Mouse (Mus musculus) liver, adult 2 months (tissue): Measurements from ENCODE around the gene Tef. TPM values are rescaled to one million over a fixed set of nuclear protein-coding genes. Genes with fewer than 3 reads are reported as not detected.
A peak's percentile ranks its signal among the peaks of the same experiment; 100 is the strongest.

Experiments used
- DNase-seq: peaks from one replicate; pipeline ENCODE4 v3.0.0-alpha.2; 2011; ENCODE audit warnings: low read depth, low spot score; ENCODE audit errors: extremely low read depth
- H3K27ac ChIP-seq: fragments of 200-500 bp; replicated peaks from 2 replicates; pipeline ENCODE4 v1.5.1; 2012; ENCODE audit warnings: low read depth, mild to moderate bottlenecking, control low read depth, inconsistent platforms, low read length; ENCODE audit not compliant: insufficient read depth
- H3K27me3 ChIP-seq: fragments of 200-500 bp; 2 replicates; pipeline ENCODE4 v1.6.1; 2012; ENCODE audit warnings: mild to moderate bottlenecking, moderate library complexity, low read length, inconsistent platforms; ENCODE audit not compliant: control insufficient read depth, insufficient read depth
- H3K36me3 ChIP-seq: fragments of 200-500 bp; 2 replicates; pipeline ENCODE4 v1.6.1; 2012; ENCODE audit warnings: low read length, inconsistent platforms; ENCODE audit not compliant: control insufficient read depth, insufficient read depth
- H3K4me1 ChIP-seq: fragments of 200-500 bp; 2 replicates; pipeline ENCODE4 v1.6.1; 2011; ENCODE audit warnings: low read length; ENCODE audit not compliant: control insufficient read depth, insufficient read depth
- H3K4me3 ChIP-seq: fragments of 200-500 bp; 2 replicates; pipeline ENCODE4 v1.5.1; 2011; ENCODE audit warnings: low read depth, mild to moderate bottlenecking, control low read depth, low read length, moderate library complexity; ENCODE audit not compliant: insufficient read depth
- H3K79me2 ChIP-seq: fragments of 200-500 bp; 2 replicates; pipeline ENCODE4 v1.6.1; 2012; ENCODE audit warnings: inconsistent platforms, mild to moderate bottlenecking, low read length, moderate library complexity; ENCODE audit not compliant: control insufficient read depth, insufficient read depth
- H3K9ac ChIP-seq: fragments of 200-500 bp; 2 replicates; pipeline ENCODE4 v1.6.1; 2012; ENCODE audit warnings: low read depth, mild to moderate bottlenecking, control low read depth, inconsistent platforms, low read length
- CTCF ChIP-seq: fragments of 200-500 bp; IDR thresholded peaks from 2 replicates; pipeline ENCODE4 v1.5.1; 2011; ENCODE audit warnings: low read depth, low read length, control low read depth
- POLR2A ChIP-seq: fragments of 200-500 bp; IDR thresholded peaks from 2 replicates; pipeline ENCODE4 v1.6.1; 2011; ENCODE audit warnings: low read length, control low read depth; ENCODE audit not compliant: insufficient read depth; ENCODE audit errors: extremely low read depth
- WGBS: fragments of 180-500 bp; shearing (Covaris S2); methylation state at CpG from one replicate; pipeline ENCODE4 v1.1.7; 2018; 5-methylcytosine and 5-hydroxymethylcytosine counted together
- polyA plus RNA-seq: library from polyadenylated mRNA; depleted of rRNA; stranded (reverse); fragments of >200 nt; gene quantifications from 2 replicates; pipeline ENCODE4 v1.2.3, GENCODE M21; 2012
- total RNA-seq: library from RNA; depleted of rRNA; stranded (reverse); fragments of >200 nt; gene quantifications from 2 replicates; pipeline ENCODE4 v1.2.3, GENCODE M21; 2014

Gene Tef
- total and polyA plus RNA-seq, 2 experiments, result 34.6 to 156 TPM

GRCm38 (mm10) chr15:81811599-81811996, 9.4 kb downstream of the Tef start:
- peak overlapping the region; percentile 63 for H3K4me3 ChIP-seq
- peaks cover 30% of the 10 kb centered on the region for H3K4me1 ChIP-seq
- peaks cover 15% of the 10 kb centered on the region for H3K36me3 ChIP-seq
- H3K27me3 ChIP-seq, result no peaks in the 10 kb centered on the region
- H3K27ac ChIP-seq, result peak overlapping the region; percentile 94
- TF ChIP-seq CTCF, result no peak
- peak; percentile 66; the same call in 1 of the 2 replicates for TF ChIP-seq POLR2A
- H3K9ac ChIP-seq, result peak overlapping the region; percentile 93
- peak; percentile 74 for DNase-seq
- peaks cover 9% of the 10 kb centered on the region; the same call in 1 of the 2 replicates for H3K79me2 ChIP-seq
- 2% methylated on average over 26 of the region's 26 CpGs for WGBS

- no peaks in the 10 kb centered on the region for H3K27me3 ChIP-seq
- 9% methylated on average over 3 of the region's 3 CpGs for WGBS
- peak overlapping the region; percentile 63 for H3K4me3 ChIP-seq
- H3K79me2 ChIP-seq, result peaks cover 9% of the 10 kb centered on the region; the same call in 1 of the 2 replicates
- peak overlapping the region; percentile 93 for H3K9ac ChIP-seq
- peak; percentile 50 for DNase-seq
- peaks cover 22% of the 10 kb centered on the region for H3K36me3 ChIP-seq
- peak overlapping the region; percentile 94 for H3K27ac ChIP-seq
- peaks cover 24% of the 10 kb centered on the region for H3K4me1 ChIP-seq
- TF ChIP-seq CTCF, result no peak; the same call in 1 of the 2 replicates
- no peak for TF ChIP-seq POLR2A
Measured at GRCm38 (mm10) chr15:81812287-81812686, 10.1 kb downstream of the Tef start.

- peak; percentile 57 for DNase-seq
- no peaks in the 10 kb centered on the region for H3K27me3 ChIP-seq
- peaks cover 27% of the 10 kb centered on the region for H3K36me3 ChIP-seq
- H3K79me2 ChIP-seq, result peaks cover 9% of the 10 kb centered on the region; the same call in 1 of the 2 replicates
- peak overlapping the region; percentile 93 for H3K9ac ChIP-seq
- peaks cover 21% of the 10 kb centered on the region for H3K4me1 ChIP-seq
- TF ChIP-seq CTCF (no peak), POLR2A (no peak)
- peak overlapping the region; percentile 94 for H3K27ac ChIP-seq
- peak overlapping the region; percentile 63; the same call in 1 of the 2 replicates for H3K4me3 ChIP-seq
- WGBS, result 23% methylated on average over 7 of the region's 7 CpGs
Measured at GRCm38 (mm10) chr15:81812696-81813631, 10.7 kb downstream of the Tef start.

GRCm38 (mm10) chr15:81813986-81814705, 11.9 kb downstream of the Tef start:
- Histone ChIP-seq H3K4me1 (peaks cover 17% of the 10 kb centered on the region), H3K36me3 (peaks cover 36% of the 10 kb centered on the region), H3K4me3 (no peak overlapping the region), H3K27me3 (no peaks in the 10 kb centered on the region), H3K9ac (no peak overlapping the region; the same call in 1 of the 2 replicates), H3K27ac (no peak overlapping the region), H3K79me2 (peaks cover 9% of the 10 kb centered on the region; the same call in 1 of the 2 replicates)
- peak; percentile 55 for DNase-seq
- TF ChIP-seq POLR2A (no peak), CTCF (no peak)
- WGBS, result 45% methylated on average over 5 of the region's 5 CpGs

GRCm38 (mm10) chr15:81814716-81815370, 12.6 kb downstream of the Tef start:
- WGBS, result 57% methylated on average over 12 of the region's 12 CpGs
- H3K27me3 ChIP-seq, result no peaks in the 10 kb centered on the region
- DNase-seq, result peak; percentile 49
- no peak for TF ChIP-seq POLR2A
- TF ChIP-seq CTCF, result no peak
- H3K36me3 ChIP-seq, result peaks cover 40% of the 10 kb centered on the region
- H3K79me2 ChIP-seq, result peaks cover 9% of the 10 kb centered on the region; the same call in 1 of the 2 replicates
- H3K9ac ChIP-seq, result no peak overlapping the region
- H3K27ac ChIP-seq, result no peak overlapping the region
- no peak overlapping the region for H3K4me3 ChIP-seq
- H3K4me1 ChIP-seq, result peaks cover 17% of the 10 kb centered on the region
